Mouse (Mus musculus) lung, postnatal 14 days (tissue): Measurements from ENCODE around the gene Zfp1.
"Not testable (repeated sequence)": the region's sequence is repeated elsewhere in the genome, so short reads cannot be mapped to it uniquely, and the experiment has no call there.

Source experiments
- DNase-seq: peaks from one replicate; pipeline ENCODE4 v3.0.0; 2021

The Zfp1 gene

DNA sequence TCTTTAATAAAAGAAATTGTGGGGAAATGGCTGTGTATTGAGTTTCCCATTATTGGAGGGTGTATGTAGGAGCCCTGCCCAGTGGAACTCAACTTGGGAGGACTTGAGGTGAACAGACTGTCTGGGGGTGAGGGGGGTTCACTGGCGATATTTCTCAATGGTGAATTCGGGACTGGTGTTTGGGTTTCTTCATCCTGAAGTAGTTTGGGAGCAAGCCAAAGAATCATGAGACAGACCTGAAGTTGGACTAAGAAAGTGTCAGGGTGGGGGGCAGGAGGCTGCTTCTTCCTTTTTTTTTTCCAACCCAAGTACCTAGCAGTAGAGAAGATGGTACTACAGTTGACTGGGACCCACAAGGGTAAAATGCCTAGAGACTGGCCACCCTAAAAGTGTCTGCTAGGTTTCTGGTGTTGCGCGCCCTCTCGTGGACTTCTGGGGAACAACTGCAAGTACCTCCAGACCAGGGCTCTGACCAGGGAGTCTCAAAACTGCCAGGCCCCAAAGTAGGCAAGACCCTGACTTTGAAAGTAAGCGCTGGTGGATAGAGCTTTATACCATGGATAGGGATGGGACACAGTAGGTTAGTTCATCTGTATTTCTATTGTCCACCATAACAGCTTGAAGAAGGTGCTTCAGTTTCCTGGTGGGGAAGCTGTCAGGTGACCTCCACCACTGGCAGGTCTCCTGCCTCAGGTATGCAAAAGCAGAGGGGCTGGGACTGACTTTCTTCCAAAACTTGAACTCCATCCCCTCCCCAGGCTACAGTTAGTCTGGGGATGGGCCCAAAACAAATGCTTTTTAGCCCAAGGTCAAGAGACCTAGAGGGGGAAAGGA lies 17.3 kb upstream of the Zfp1 start:
- DNase-seq: peak; percentile 82

- DNase-seq: no peak
Observed at GRCm38 (mm10) chr8:111626528-111626820, 16.7 kb upstream of the Zfp1 start.

DNA sequence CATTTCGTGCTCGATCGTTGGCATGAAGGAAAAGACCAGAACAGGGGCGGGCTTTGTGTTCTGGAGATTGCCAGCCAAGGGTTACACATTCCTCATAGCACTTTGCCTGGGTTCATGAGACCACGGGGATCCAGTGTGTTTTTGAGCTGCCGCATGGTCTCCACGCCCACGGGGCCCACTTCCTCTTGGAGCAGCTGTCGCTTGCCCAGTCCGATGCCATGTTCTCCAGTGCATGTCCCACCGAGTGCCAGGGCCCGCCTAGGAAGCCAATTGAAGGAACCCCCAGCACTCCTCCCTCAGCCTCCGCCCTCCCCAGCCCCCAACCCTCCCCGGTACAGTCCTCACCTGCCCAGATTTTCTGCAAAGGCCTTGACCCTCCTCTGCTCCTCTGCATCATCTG lies 16.3 kb upstream of the Zfp1 start:
- no peak for DNase-seq

- no peak for DNase-seq
Observed at GRCm38 (mm10) chr8:111627923-111628322, 15.3 kb upstream of the Zfp1 start.

- DNase-seq: no peak
Observed at GRCm38 (mm10) chr8:111628401-111628800, 14.8 kb upstream of the Zfp1 start.

- DNase-seq: no peak
Observed at GRCm38 (mm10) chr8:111628894-111629501, 14.2 kb upstream of the Zfp1 start.

GRCm38 (mm10) chr8:111630105-111630521 lies 13.1 kb upstream of the Zfp1 start, which contains the start of gene Ldhd:
Ldhd (minus strand) TSS chr8:111630374.
- DNase-seq: peak; percentile 65

DNA sequence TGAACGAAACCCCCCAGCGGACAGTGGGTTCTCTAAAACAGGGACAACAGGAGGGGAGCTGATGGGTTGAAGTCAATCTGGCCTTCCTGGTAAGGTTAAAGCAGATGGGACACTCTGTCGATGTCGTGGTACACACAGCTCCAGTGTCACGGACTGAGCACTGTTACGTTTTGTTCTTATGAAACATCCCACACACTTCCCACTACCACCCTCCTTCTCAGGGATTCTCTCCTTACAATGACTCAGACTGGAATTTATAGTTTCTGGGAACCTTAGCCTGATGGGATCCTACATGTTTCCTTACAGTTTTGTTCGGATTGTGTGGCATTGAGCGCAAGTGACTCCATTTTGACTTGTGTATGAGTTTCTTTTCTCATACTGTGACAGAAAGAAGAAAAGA lies 11.6 kb upstream of the Zfp1 start:
- DNase-seq: no peak

DNA sequence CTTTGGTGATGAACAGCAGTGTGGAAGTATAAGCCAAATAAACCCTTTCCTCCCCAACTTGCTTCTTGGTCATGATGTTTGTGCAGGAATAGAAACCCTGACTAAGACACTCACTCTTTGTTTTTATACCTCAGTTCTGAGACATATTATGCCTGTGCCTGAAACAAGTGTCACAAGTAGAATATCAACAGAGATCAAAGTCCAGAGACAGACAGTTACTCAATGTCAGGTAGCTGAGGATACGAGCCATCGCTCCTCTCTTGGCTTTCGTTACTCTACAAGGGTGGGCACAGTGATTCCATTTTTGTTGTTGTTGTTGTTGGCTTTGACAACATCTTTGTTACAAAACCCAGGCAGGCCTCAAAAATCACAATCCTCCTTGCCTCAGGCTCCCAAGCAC lies 10.2 kb upstream of the Zfp1 start:
- no peak for DNase-seq

- DNase-seq: no peak
Observed at GRCm38 (mm10) chr8:111638086-111638485, 5.1 kb upstream of the Zfp1 start.

- DNase-seq: no peak
Observed at GRCm38 (mm10) chr8:111641064-111641463, 2.1 kb upstream of the Zfp1 start.

DNA sequence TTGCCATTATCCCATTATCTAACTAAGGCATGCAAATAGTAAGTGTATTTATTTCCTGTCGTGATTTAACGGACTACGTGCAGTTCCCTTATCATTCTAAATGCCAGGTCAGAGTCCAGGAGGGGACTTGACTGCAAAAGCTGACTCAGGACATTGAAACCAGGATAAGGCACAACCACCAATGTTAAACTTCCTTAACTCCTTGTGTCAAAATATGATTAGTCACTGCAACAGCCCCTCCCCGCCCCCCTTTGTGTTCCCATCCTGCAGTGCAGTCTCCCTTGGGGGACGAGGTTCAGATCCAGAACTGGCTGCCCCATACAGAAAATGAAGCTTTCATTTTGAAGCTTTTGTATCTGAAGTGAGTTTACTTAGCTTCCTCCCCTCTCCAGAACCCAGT lies 705 bp upstream of the Zfp1 start:
- no peak for DNase-seq

- no peak for DNase-seq
Observed at GRCm38 (mm10) chr8:111642939-111643263, 300 bp upstream of the Zfp1 start.

DNA sequence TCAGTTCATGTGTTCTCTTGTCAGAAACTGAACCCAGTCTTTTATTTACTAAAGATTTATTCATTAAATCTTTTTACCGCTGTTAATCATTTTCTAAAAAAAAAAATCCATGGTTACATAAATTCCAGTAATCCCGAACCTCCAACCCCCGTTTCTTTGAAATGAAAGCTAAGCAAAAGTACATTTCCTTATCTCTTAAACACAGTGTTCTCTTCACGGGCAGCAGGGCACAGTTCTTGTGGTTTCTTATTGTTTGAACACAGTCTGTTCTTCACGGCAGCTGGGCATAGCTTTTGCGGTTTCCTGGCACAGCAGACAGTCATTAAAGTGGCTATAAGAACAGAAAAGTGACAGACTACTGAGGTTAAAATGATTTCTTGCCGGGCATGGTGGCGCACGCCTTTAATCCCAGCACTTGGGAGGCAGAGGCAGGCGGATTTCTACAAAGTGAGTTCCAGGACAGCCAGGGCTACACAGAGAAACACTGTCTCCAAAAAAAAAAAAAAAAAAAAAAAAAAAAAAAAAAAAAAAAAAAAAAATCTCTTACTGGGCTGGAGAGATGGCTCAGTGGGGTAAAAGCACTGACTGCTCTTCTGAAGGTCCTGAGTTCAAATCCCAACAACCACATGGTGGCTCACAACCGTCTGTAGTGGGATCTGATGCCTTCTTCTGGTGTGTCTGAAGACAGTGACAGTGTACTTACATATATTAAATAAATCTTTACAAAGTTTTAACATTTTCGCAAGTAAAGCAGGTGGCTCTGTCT lies 1.3 kb downstream of the Zfp1 start:
- DNase-seq: not testable (repeated sequence)

GRCm38 (mm10) chr8:111645715-111646114 lies 2.5 kb downstream of the Zfp1 start:
- no peak for DNase-seq

DNA sequence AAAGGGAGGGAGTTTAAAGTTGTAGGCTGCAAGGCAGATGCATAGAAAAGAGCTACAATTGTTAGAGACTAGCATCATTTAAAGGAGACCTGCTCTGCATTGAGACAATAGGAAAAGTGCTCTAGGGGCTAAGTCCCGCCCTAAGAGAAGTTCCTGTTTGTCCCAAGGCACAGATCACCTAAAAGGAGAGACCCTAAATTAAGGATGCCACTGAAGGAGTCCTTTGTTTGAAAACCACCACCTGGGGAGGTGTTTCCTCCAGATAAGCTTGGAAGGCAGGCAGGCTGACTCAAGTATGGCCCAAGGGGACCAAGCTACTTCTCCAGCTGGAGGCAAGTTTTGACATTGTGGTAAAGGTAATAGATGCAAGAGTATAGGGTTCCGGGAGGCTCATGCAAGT lies 5.6 kb downstream of the Zfp1 start:
- DNase-seq: no peak

DNA sequence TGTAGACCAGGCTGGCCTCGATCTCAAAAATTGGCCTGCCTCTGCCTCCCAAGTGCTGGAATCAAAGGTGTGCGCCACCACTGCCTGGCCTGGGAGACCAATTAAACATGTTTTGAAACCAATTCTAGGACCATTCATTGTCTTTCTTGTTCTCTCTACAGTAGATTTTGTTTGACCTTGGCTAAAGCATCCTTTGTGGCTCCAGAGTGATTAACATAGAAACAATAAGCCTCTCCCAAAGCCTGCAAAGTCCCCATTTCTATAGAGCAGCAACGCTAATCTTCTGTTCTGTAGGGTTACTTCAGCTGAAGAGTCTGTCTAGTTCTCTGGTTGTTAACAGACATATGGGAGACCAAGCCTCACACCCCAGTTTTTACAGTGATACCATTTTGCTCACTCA lies 7.5 kb downstream of the Zfp1 start:
- no peak for DNase-seq

- DNase-seq: no peak
Observed at GRCm38 (mm10) chr8:111653524-111653923, 10.3 kb downstream of the Zfp1 start.

GRCm38 (mm10) chr8:111657312-111657854 lies 14.2 kb downstream of the Zfp1 start:
- no peak for DNase-seq

GRCm38 (mm10) chr8:111658819-111659423 lies 15.7 kb downstream of the Zfp1 start:
- no peak for DNase-seq

- DNase-seq: peak; percentile 90
Observed at GRCm38 (mm10) chr8:111662473-111662872, 19.3 kb downstream of the Zfp1 start.

GRCm38 (mm10) chr8:111666751-111667150 lies 23.6 kb downstream of the Zfp1 start:
- no peak for DNase-seq

- no peak for DNase-seq
Observed at GRCm38 (mm10) chr8:111676237-111676636, 33.0 kb downstream of the Zfp1 start.
